Mouse (Mus musculus) adrenal gland, adult 2 months (tissue): ENCODE data around the gene Ptprr. TPM values are rescaled to one million over a fixed set of nuclear protein-coding genes. Genes with fewer than 3 reads are reported as not detected.

ENCODE experiments used
- DNase-seq: peaks from one replicate; pipeline ENCODE4 v3.0.0; 2021
- polyA plus RNA-seq: library from polyadenylated mRNA; depleted of rRNA; stranded (reverse); fragments of >200 nt; gene quantifications from 2 replicates; pipeline ENCODE4 v1.2.3, GENCODE M21; 2012
- total RNA-seq, 2 experiments: library from RNA; stranded (reverse); gene quantifications; 2 replicates each; pipeline ENCODE4 v1.2.3; 2021

Ptprr gene
- total and polyA plus RNA-seq, 3 experiments: 0.84 to 7.4 (median 3.7) TPM

DNA sequence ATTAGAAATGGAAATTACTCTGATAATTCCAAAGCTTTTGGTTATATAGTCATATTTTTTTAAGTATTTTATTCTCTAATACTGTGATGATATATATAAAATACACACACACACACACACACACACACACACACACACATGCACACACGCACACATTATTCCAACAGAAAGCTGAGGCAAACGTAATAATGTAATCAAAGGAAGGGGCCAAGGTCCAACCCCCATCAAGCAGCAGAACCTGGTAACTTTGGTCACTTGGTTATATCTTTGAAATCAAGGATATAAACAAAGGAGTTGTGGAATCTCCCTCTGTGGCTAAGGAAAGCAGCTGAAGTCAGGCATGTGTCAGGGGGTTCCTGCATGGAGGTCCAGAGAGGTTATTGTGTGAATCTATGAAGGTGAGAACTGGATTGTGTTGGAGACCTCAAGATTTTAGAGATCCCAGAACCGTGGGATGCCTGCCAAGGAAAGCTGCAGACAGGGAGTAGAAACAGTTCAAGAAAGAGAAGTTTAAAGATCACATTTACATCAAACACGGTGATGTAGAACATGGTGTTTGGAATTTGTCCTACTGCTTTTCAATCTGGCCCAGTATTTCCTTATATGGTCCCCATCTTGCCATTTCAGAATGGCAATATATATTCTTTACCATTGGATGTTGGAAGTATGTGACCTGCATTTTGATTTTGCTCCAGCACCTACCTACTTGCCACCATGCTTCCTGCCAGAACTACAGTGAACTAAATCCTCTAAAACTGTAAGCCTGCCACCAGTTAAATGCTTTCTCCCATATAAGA lies 98.1 kb downstream of the Ptprr start:
- DNase-seq: no peak

GRCm38 (mm10) chr10:116117060-116117459 lies 99.0 kb downstream of the Ptprr start:
- DNase-seq: no peak

GRCm38 (mm10) chr10:116121463-116121862 lies 103.5 kb downstream of the Ptprr start:
- no peak for DNase-seq

GRCm38 (mm10) chr10:116123808-116124207 lies 105.8 kb downstream of the Ptprr start:
- DNase-seq: no peak

- DNase-seq: no peak
Measured at GRCm38 (mm10) chr10:116125364-116125763, 107.4 kb downstream of the Ptprr start.

DNA sequence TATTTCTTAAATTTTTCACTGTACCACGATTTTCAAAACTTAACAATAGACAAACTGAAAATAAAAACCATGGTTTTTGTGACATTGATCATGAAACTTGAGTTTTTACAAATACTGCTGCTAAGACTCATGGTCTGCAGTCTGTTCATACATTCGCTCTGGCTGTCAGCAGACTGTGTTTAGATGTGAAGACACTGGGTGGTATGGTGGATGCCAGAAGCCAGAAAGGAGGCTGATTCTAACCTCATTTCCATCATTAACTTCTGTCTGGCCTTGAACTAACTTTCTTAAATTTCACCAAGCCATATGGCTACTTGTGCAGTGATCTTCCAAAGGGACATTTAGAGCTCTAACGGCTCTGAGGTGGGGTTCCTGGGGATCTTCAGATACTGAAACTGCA lies 112.4 kb downstream of the Ptprr start:
- DNase-seq: no peak

- no peak for DNase-seq
Measured at GRCm38 (mm10) chr10:116131223-116131622, 113.2 kb downstream of the Ptprr start.

DNA sequence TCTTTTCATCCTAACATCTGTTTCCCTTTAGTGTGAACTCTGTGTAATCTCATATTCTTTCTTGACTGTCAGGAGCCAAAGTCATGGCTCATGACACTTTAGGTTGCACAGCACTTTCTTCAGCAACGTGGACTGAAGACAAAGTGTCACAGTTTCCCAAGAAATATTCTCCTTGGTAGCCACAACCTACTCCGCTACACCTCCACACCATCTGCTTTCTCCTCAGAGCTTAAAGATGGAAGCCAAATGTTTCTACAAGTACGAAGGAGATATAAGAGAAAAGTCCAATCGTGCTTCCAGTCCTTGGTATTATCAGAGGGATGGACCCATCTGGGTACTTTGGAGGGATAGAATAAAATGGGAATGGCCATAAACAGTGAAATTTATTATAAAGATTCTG lies 114.2 kb downstream of the Ptprr start:
- no peak for DNase-seq

DNA sequence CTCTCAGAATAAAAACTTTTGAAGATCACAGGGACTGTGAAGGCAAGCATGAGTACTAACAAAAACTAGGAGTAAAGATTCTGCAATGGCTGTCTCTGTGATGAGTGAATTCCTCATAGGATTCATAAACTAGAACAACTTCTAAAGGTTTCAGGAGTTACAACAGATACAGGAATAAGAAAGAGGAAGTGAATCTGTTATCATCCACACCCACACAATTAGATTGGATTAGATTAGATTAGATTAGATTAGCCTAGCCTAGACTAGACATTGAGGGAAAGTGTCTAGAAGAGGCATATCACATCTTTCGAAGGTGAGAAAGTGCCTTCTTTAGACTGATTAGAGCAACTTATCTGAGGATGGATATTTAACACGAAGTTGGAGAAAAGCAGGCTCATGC lies 117.2 kb downstream of the Ptprr start:
- no peak for DNase-seq

GRCm38 (mm10) chr10:116140226-116140625 lies 122.2 kb downstream of the Ptprr start:
- no peak for DNase-seq

DNA sequence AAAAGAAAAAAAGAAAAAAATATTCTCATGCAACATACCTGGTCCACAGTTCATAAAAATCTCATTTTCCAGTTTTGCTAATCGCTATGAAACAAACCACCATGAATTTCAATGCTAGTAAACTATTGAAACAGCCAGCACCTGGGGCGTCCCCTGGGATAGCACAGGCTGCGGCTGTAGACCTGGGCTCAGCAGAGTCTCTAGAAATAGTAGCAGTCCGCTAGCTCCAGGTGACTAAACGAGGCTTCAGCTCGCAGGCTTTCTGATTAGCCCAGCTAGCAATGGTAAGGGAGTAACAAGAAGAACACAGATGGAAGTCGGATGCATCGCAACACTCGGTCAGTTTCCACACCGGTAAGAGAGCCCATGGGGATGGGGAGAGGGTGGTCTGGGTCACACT lies 125.7 kb downstream of the Ptprr start:
- no peak for DNase-seq

GRCm38 (mm10) chr10:116146091-116146490 lies 128.1 kb downstream of the Ptprr start:
- DNase-seq: no peak

DNA sequence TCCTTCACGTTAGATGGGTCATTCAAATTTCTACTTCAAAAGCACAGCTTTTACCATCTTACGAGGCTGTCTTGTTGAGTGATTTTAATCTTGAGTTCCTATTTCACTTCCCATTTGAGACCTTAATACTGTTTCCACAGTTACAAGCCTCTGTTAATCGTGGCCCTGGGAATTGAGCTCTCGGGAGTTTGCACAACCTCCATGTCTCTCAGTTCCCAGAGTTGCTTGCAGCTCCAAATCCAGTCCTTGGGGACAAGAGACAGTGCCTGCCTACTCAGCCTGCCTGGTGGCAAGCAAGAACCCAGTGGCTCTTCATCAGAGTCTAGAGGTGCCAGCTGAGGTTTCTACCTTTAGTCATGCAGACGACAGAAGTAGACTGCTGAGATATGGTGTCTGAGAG lies 136.7 kb downstream of the Ptprr start:
- no peak for DNase-seq

DNA sequence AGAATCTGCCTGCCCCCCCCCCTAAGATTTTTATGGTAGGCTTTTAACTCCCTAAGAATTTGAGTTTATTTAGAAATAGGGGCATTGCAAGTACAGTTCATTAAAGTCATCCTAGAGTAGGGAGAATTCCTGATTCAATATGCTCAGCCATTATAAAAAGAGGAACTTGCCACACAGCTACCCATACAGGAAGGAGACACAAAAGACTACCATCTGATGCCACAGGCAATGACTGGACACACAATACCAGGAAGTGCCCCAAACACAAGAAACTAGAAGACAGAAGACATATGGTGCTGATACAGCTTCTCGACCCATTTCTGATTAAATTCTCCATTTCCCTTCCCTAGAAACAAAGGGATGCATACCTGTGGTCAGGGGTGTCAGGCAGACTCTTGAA lies 138.7 kb downstream of the Ptprr start:
- no peak for DNase-seq

DNA sequence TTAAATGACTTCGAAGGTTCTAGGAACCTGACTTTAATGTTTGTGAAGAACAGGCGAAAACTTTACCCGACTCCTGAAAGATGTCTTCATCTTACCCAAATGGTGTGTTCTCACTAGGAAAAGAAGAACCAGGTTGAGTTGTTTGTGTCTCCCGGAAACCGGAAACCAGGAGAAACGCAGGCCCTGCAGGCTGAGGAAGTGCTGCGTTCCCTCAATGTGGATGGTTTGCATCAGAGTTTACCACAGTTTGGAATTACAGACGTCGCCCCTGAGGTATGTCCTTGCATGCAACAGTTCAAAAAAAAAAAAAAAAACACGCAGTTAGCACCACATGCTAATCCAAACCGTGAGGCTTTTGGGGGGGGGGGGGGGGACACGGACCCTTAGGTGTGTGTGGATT lies 144.3 kb downstream of the Ptprr start:
- no peak for DNase-seq

DNA sequence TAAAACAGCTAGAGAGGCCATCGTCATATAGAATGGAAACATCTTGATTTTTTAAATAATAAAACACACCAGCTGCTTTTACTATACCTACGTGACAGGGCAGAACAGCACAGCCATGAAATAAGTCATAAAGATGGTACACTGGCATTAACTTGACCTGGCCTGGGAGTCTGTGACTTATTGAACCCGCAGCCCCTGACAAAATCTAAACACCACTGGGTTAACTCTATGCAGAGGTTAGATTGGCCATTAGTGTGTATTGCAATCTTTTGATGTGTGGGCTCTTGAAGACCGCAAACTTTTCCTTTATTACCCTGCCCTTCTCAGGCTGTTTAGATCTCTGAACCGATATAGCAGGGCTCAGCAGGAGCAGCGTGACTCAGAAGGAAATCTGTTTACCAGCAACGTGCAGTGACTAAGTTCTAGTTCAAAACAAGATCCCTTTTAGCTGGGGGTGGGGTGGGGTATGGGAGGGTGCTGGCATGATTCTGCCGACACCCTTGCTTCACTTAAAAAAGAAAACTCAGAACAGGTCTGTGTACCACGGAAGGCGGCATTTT lies 157.4 kb downstream of the Ptprr start:
- DNase-seq: no peak

DNA sequence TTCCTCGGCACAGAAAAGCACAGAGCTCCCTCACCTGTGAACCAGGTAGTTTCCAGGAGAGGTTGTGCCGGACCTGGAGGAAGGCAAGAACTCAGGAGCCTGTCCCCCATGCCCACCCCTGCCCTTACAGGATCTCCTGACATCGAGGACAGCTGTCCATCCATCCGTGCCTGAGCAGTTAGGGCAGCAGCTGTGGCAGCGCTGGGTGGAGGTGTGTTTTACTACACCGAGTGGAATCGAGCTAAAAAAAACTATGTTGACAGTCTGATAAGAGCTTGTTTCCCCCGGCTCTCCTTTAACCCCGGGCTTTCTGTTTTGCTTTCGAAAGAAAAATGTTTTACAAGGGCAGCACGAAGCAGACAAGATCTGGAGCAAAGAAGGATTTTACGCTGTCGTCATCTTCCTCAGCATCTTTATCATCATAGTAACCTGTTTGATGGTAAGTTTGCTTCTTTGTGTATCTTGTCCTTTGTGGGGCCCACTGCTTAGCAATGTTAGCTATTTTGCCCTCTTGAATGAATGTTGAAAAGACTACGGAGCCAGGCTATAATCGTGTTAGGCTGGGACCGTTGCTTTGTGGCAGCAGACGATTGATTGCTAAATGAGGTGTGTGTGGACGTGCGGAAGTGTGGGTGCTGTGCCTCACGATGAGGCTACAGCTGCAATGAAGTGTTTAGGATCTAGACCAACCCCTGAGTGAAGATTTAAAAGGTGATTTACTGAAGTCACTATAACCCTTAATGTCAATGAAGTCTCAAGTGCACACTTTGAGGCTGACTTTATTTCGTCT lies 159.6 kb downstream of the Ptprr start:
- DNase-seq: no peak

- no peak for DNase-seq
Measured at GRCm38 (mm10) chr10:116181235-116181634, 163.2 kb downstream of the Ptprr start.

GRCm38 (mm10) chr10:116182221-116182620 lies 164.2 kb downstream of the Ptprr start:
- DNase-seq: no peak

- DNase-seq: no peak
Measured at GRCm38 (mm10) chr10:116183258-116183657, 165.2 kb downstream of the Ptprr start.

- DNase-seq: no peak
Measured at GRCm38 (mm10) chr10:116191724-116192123, 173.7 kb downstream of the Ptprr start.

- DNase-seq: no peak
Measured at GRCm38 (mm10) chr10:116192293-116192692, 174.3 kb downstream of the Ptprr start.

DNA sequence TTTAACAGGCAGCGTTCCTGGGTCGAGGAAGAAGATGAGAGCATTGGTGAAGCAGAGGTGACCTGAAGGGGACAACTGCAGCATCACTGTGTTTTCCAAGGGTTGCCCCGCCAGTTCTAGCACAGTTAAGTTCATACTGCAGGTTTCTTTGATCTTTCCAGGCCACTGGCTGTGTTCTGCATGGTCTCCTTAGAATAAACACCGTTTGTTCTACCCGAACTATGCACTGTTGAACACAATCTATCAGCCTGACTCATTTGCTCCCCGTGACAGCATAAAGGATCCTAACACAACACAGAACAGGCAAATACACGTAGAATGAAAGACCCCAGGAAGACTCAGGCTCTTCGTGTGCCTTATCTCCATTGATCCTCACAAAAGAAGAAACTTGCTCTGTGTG lies 176.4 kb downstream of the Ptprr start:
- no peak for DNase-seq
